Mouse (Mus musculus) G1E (cell line): ENCODE results near the gene Abhd2.

Experiments
- CTCF ChIP-seq: IDR thresholded peaks from 2 replicates; pipeline ENCODE4 v1.5.1; 2012; ENCODE audit warnings: low read depth, low read length, inconsistent platforms, mixed read lengths
- GATA1 ChIP-seq: IDR thresholded peaks from 2 replicates; pipeline ENCODE4 v1.6.1; 2012; ENCODE audit warnings: borderline replicate concordance, low read length, inconsistent platforms, mixed read lengths
- POLR2AphosphoS5 ChIP-seq: IDR thresholded peaks from 2 replicates; pipeline ENCODE4 v1.6.1; 2012; ENCODE audit warnings: low read depth, low read length, inconsistent platforms; ENCODE audit not compliant: insufficient replicate concordance
- TAL1 ChIP-seq: conservative IDR thresholded peaks from 2 replicates; pipeline ENCODE4 v1.6.1; 2012; ENCODE audit warnings: low read depth, low read length, inconsistent platforms, mixed read lengths

- TF ChIP-seq CTCF (no peak), GATA1 (no peak), POLR2AphosphoS5 (no peak), TAL1 (no peak)
Observed at GRCm38 (mm10) chr7:79302145-79302544, 29.1 kb downstream of the Abhd2 start.
